Mouse (Mus musculus) erythroblast, embryonic 14.5 days (primary cell): ENCODE data around the gene Gnai3.

Experiments
- GATA1 ChIP-seq: IDR thresholded peaks from 2 replicates; pipeline ENCODE4 v1.6.1; 2012; ENCODE audit warnings: low read length, inconsistent platforms, mixed read lengths
- TAL1 ChIP-seq: IDR thresholded peaks from 3 replicates; pipeline ENCODE4 v1.6.1; 2012; ENCODE audit warnings: low read length, inconsistent platforms, mixed read lengths

GRCm38 (mm10) chr3:108098316-108098715, 47.6 kb downstream of the Gnai3 start:
- TF ChIP-seq GATA1 (peak; percentile 78), TAL1 (peak; percentile 75)
